Mouse (Mus musculus) heart, embryonic 14.5 days (tissue): ENCODE results near the gene Trmt11. TPM values are rescaled to one million over a fixed set of nuclear protein-coding genes. Genes with fewer than 3 reads are reported as not detected.
"Not testable (repeated sequence)": the region's sequence is repeated elsewhere in the genome, so short reads cannot be mapped to it uniquely, and the experiment has no call there.

ENCODE experiments used
- ATAC-seq: fragments of 200-750 bp; cut with Nextera tagmentation; 2 replicates; pipeline ENCODE4 v1.8.0; 2017; ENCODE audit warnings: low read depth, moderate TSS enrichment; ENCODE audit not compliant: insufficient number of reproducible peaks, insufficient read depth, low FRiP score
- H3K27ac ChIP-seq, 2 experiments: fragments of 200-500 bp in 1 of 2; fragments of 300-500 bp in 1 of 2; sonication (generic) in 1 of 2; replicated peaks in 1 of 2; 2 replicates each; pipeline ENCODE4 v1.5.1; 2012 to 2014; ENCODE audit warnings: low read depth in 2 of 2, low read length in 2 of 2, control low read depth in 1 of 2, mild to moderate bottlenecking in 1 of 2, mixed read lengths in 1 of 2; ENCODE audit not compliant: control insufficient read depth in 1 of 2, insufficient read depth in 1 of 2
- H3K27me3 ChIP-seq: fragments of 300-500 bp; sonication (generic); 2 replicates; pipeline ENCODE4 v1.6.1; 2014; ENCODE audit warnings: mild to moderate bottlenecking, low read length, control low read depth; ENCODE audit not compliant: control insufficient read depth, insufficient read depth
- H3K36me3 ChIP-seq: fragments of 300-500 bp; sonication (generic); 2 replicates; pipeline ENCODE4 v1.6.1; 2014; ENCODE audit warnings: mild to moderate bottlenecking, control low read depth, low read length, mixed read lengths; ENCODE audit not compliant: control insufficient read depth, insufficient read depth
- H3K4me1 ChIP-seq, 2 experiments: fragments of 200-500 bp in 1 of 2; fragments of 300-500 bp in 1 of 2; sonication (generic) in 1 of 2; 2 replicates each; pipeline ENCODE4 v1.6.1; 2012 to 2014; ENCODE audit warnings: low read length in 2 of 2, control low read depth in 1 of 2, mixed read lengths in 1 of 2; ENCODE audit not compliant: control insufficient read depth in 2 of 2, insufficient read depth in 2 of 2
- H3K4me2 ChIP-seq: fragments of 300-500 bp; sonication (generic); 2 replicates; pipeline ENCODE4 v1.6.1; 2014; ENCODE audit warnings: mild to moderate bottlenecking, low read length
- H3K4me3 ChIP-seq, 2 experiments: fragments of 200-500 bp in 1 of 2; fragments of 300-500 bp in 1 of 2; sonication (generic) in 1 of 2; 2 replicates each; pipeline ENCODE4 v1.5.1; 2012 to 2014; ENCODE audit warnings: low read length in 2 of 2, mild to moderate bottlenecking in 2 of 2, control low read depth in 1 of 2, low read depth in 1 of 2, moderate library complexity in 1 of 2; ENCODE audit not compliant: control insufficient read depth in 1 of 2, insufficient read depth in 1 of 2
- H3K9ac ChIP-seq: fragments of 300-500 bp; sonication (generic); 2 replicates; pipeline ENCODE4 v1.6.1; 2014; ENCODE audit warnings: mild to moderate bottlenecking, low read length
- H3K9me3 ChIP-seq: fragments of 300-500 bp; sonication (generic); 2 replicates; pipeline ENCODE4 v1.6.1; 2016; ENCODE audit warnings: low read length, control low read depth; ENCODE audit not compliant: control insufficient read depth
- WGBS: fragments of 180-500 bp; shearing (Covaris S2); extraction: QIAGEN DNeasy Blood & Tissue Kit; methylation state at CpG from one replicate; pipeline ENCODE4 v1.1.7; 2014; 5-methylcytosine and 5-hydroxymethylcytosine counted together
- polyA plus RNA-seq: library from polyadenylated mRNA; unstranded; fragments of >200 nt; fragmentation: Nextera tagmentation; extraction: Ambion mirVana; gene quantifications from 2 replicates; pipeline ENCODE4 v1.2.1, GENCODE M21; 2014

Trmt11 gene
- polyA plus RNA-seq, 1 experiment from 2014 or later = 17.2 TPM

- Histone ChIP-seq H3K4me2 (no peak overlapping the region), H3K36me3 (no peaks in the 10 kb centered on the region), H3K4me1 (peaks cover 5 to 13% of the 10 kb centered on the region in 2 experiments), H3K27me3 (no peaks in the 10 kb centered on the region), H3K9ac (no peak overlapping the region), H3K4me3 (no peak overlapping the region), H3K9me3 (no peaks in the 10 kb centered on the region), H3K27ac (no peak overlapping the region)
- no peak for ATAC-seq
Observed at GRCm38 (mm10) chr10:30521727-30522126, 78.8 kb downstream of the Trmt11 start.

- H3K27ac ChIP-seq = no peak overlapping the region
- peak; percentile 61 for ATAC-seq
- 8% methylated on average over 5 of the region's 5 CpGs for WGBS
- no peaks in the 10 kb centered on the region for H3K9me3 ChIP-seq
- no peak overlapping the region for H3K4me3 ChIP-seq
- no peak overlapping the region for H3K4me2 ChIP-seq
- no peaks in the 10 kb centered on the region for H3K36me3 ChIP-seq
- no peaks in the 10 kb centered on the region for H3K27me3 ChIP-seq
- H3K9ac ChIP-seq = no peak overlapping the region
- peaks cover 5 to 14% of the 10 kb centered on the region in 2 experiments for H3K4me1 ChIP-seq
Observed at GRCm38 (mm10) chr10:30519143-30519542, 81.4 kb downstream of the Trmt11 start.

GRCm38 (mm10) chr10:30517224-30517623, 83.3 kb downstream of the Trmt11 start:
- H3K4me3 ChIP-seq = no peak overlapping the region
- H3K4me2 ChIP-seq = no peak overlapping the region
- no peak for ATAC-seq
- H3K36me3 ChIP-seq = no peaks in the 10 kb centered on the region
- no peak overlapping the region for H3K9ac ChIP-seq
- 53% methylated on average over 2 of the region's 2 CpGs for WGBS
- H3K9me3 ChIP-seq = no peaks in the 10 kb centered on the region
- no peak overlapping the region for H3K27ac ChIP-seq
- H3K27me3 ChIP-seq = no peaks in the 10 kb centered on the region
- peaks cover 5 to 14% of the 10 kb centered on the region in 2 experiments for H3K4me1 ChIP-seq

- H3K9me3 ChIP-seq = no peaks in the 10 kb centered on the region
- no peak overlapping the region for H3K4me3 ChIP-seq
- 32% methylated on average over 3 of the region's 3 CpGs for WGBS
- no peaks in the 10 kb centered on the region for H3K36me3 ChIP-seq
- no peak overlapping the region for H3K27ac ChIP-seq
- H3K4me2 ChIP-seq = no peak overlapping the region
- H3K27me3 ChIP-seq = no peaks in the 10 kb centered on the region
- H3K4me1 ChIP-seq = peaks cover 5 to 14% of the 10 kb centered on the region in 2 experiments
- no peak for ATAC-seq
- H3K9ac ChIP-seq = no peak overlapping the region
Observed at GRCm38 (mm10) chr10:30516771-30517170, 83.8 kb downstream of the Trmt11 start.

GRCm38 (mm10) chr10:30504736-30505135, 95.8 kb downstream of the Trmt11 start:
- no peak for ATAC-seq
- WGBS = 67% methylated on average over 2 of the region's 2 CpGs
- H3K36me3 ChIP-seq = no peaks in the 10 kb centered on the region
- H3K4me2 ChIP-seq = no peak overlapping the region
- no peak overlapping the region for H3K9ac ChIP-seq
- no peak overlapping the region for H3K4me3 ChIP-seq
- H3K9me3 ChIP-seq = no peaks in the 10 kb centered on the region
- no peaks in the 10 kb centered on the region for H3K27me3 ChIP-seq
- no peaks in the 10 kb centered on the region for H3K4me1 ChIP-seq
- no peak overlapping the region for H3K27ac ChIP-seq

- H3K4me1 ChIP-seq = no peaks in the 10 kb centered on the region
- no peaks in the 10 kb centered on the region for H3K27me3 ChIP-seq
- H3K4me2 ChIP-seq = no peak overlapping the region
- no peaks in the 10 kb centered on the region for H3K9me3 ChIP-seq
- no peak for ATAC-seq
- no peak overlapping the region for H3K27ac ChIP-seq
- H3K36me3 ChIP-seq = no peaks in the 10 kb centered on the region
- WGBS = 83% methylated on average over 2 of the region's 2 CpGs
- no peak overlapping the region for H3K9ac ChIP-seq
- H3K4me3 ChIP-seq = no peak overlapping the region
Observed at GRCm38 (mm10) chr10:30503168-30503567, 97.4 kb downstream of the Trmt11 start.

GRCm38 (mm10) chr10:30502718-30503117, 97.8 kb downstream of the Trmt11 start:
- 71% methylated on average over 1 of the region's 1 CpGs for WGBS
- no peaks in the 10 kb centered on the region for H3K4me1 ChIP-seq
- no peak for ATAC-seq

GRCm38 (mm10) chr10:30498223-30498622, 102.3 kb downstream of the Trmt11 start:
- not testable (repeated sequence) for H3K4me2 ChIP-seq, H3K9ac ChIP-seq, ATAC-seq, H3K4me3 ChIP-seq, H3K27ac ChIP-seq, H3K36me3 ChIP-seq, H3K27me3 ChIP-seq, H3K4me1 ChIP-seq, H3K9me3 ChIP-seq
- WGBS = 78% methylated on average over 19 of the region's 19 CpGs

More at GRCm38 (mm10) chr10:30502718-30503117, 97.8 kb downstream of the Trmt11 start:
- Histone ChIP-seq H3K27me3 (no peaks in the 10 kb centered on the region), H3K4me2 (no peak overlapping the region), H3K27ac (no peak overlapping the region), H3K36me3 (no peaks in the 10 kb centered on the region), H3K4me3 (no peak overlapping the region), H3K9me3 (no peaks in the 10 kb centered on the region), H3K9ac (no peak overlapping the region)
